Mouse (Mus musculus) brain, adult 2 months (tissue): Measurements from ENCODE around the gene Phc2.

Experiments
- DNase-seq: peaks from one replicate; pipeline ENCODE4 v3.0.0; 2011; ENCODE audit warnings: low read depth, low spot score

Phc2 gene

DNA sequence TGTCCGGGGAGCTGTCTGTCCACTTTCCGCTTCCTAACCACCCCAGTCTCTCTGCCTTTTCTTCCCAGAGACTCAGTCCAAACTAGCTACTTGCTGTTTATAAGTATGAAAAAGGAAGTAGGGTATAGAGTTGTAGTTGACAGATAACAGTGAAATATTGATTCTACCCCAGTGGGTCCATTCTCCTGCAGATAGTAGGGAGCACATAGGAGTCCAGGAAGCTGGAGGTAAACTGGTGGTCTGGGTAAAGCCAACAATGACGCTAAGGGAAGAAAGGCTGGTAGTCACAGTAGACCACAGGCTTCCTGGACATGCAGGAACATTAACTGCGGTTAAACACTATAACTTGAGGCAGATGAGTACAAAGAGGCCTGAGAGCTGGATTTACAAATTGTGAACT lies 36.7 kb downstream of the Phc2 start:
- no peak for DNase-seq

GRCm38 (mm10) chr4:128692149-128692925 lies 37.8 kb downstream of the Phc2 start:
- DNase-seq, result peak; percentile 69

DNA sequence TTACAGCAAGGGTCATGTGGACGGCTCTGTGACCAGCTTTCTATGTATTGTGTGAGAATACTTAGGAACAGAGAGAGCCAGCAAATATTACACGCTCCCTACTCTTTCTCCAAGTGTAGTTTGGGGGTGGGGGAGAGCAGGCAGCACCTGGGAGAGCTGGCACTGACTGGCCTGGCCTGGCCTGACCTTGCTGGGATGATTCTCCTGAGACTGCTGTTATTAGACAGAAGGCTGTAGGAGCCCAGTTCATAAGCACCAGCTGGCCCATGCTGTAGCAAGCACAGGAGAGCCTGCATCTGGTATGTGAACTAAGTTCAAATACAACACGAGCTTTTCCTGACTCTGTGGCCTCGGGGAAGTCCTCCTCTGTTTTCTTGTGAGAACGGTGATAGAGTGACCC lies 38.7 kb downstream of the Phc2 start:
- DNase-seq, result no peak

- peak; percentile 79 for DNase-seq
Observed at GRCm38 (mm10) chr4:128694315-128694714, 39.8 kb downstream of the Phc2 start.

DNA sequence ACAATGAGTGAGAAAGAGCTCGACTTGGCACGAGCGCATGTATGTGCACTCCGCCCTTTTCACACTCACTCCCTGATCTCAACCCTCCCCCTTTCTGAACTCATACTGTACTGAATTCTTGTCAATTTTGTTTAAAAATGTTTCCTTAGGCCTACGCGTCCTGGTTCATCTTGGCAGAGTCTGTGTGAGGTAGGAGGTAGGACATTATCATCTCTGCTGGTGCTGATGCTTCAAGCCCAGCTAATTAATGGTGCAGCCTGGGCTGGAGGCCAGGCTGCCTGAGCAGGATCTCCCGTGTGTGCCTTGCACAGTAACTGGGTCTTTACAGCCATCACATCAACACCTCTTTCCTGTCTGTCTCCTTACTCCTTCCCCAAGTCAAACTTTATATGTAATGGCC lies 40.6 kb downstream of the Phc2 start:
- DNase-seq, result peak; percentile 72

GRCm38 (mm10) chr4:128698011-128698861 lies 43.7 kb downstream of the Phc2 start:
- DNase-seq, result peak; percentile 78

DNA sequence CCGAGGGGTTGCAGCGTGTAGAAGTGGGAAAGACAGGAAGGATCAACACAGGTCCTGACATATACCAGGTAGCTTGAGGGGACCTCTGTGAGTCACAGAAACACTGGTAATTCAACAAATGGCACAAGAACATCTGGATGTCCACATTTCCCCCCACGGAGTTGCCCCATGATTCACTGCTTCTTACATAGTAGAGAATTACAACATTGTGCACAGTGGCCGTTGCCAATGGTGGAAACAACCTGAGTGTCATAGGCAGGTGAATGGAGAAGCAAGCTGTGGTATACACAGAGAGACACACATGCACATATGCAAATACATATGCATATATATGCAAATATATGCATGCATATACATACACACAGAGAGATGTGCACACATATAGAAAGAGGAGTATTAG lies 45.4 kb downstream of the Phc2 start:
- no peak for DNase-seq

DNA sequence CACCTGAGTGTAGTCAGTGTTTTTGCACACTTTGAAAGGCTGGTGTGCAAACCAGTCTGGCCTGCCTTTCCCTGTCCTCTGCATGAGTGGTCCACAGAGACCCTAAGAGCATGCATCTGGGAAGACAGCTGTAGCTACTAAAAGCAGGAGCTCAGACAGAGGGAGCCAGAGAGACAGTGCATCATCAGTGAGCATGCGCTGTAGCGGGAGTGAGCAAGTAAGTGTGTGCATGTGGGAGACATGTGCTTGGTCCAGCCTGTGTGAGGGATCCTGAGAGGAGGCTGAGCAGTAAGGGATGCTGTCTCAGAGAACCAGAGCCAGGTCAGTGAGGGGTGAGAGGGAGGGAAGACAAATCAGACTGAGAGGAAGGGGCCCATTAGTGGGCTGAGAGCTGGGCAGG lies 46.0 kb downstream of the Phc2 start:
- DNase-seq, result peak; percentile 52

DNA sequence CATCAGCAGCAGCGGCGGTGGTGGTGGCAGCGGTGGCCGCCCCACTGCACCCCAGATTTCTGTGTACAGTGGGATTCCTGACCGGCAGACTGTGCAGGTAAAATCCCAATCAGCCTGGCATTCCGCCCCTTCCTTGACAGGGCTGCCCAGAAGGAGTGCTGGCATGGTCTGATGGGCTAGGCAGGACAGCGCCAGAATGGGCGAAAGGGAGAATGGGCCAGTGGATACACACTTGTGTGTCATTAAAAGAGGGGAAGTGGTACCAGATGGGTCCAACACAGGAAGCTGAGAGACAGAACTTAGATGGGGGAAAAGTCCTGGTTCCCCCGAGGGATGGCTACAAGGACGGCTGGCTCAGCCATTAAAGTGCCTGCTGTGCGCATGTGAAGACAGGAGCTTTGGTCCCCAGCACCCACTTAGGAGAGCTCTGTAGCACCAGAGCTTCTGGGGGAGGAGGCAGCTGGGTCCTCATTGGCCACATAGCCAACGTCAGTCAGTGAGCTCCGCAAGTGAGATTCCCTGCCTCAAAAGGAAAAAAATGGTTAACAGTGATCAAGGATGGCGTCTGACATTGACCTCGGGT lies 50.7 kb downstream of the Phc2 start:
- DNase-seq, result no peak

DNA sequence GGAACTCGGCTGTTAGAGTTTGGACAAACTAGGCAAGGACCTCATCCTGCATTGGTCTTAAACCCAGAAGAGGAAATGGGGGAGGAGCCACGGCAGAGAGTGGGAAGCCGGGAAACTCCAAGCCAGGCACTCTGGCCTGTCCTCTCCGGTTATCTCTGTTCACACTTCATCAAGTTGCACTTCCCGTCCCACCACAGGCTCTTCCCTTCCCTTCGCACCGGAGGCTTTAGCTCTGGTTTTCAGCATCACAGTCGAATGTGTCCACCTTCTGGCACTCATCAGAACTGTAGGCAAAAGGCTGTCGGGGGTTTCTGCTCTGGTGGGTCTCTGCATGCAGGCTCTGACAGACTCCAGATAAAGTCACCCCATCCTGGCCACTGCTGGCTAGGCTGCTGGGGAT lies 52.1 kb downstream of the Phc2 start:
- no peak for DNase-seq

DNA sequence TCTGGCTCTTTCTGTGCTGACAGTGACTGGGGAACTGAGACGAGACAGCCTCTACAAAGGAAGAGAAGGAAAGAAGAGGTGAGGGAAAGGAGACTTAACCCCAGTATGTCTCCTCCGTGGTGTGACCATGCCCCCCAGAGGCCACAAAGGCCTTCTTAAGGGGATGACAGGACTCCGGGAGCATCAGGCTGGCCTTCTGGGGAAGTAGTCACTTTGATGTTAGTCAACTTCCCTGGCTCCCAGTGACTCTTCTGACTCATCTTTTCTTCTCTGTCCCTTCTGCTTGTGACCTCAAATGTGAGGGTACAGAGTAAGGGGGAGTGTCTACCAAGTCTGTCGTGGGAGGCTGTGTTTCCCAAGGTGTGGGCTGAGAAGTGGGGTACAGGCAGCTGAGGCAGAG lies 52.9 kb downstream of the Phc2 start:
- DNase-seq, result no peak

DNA sequence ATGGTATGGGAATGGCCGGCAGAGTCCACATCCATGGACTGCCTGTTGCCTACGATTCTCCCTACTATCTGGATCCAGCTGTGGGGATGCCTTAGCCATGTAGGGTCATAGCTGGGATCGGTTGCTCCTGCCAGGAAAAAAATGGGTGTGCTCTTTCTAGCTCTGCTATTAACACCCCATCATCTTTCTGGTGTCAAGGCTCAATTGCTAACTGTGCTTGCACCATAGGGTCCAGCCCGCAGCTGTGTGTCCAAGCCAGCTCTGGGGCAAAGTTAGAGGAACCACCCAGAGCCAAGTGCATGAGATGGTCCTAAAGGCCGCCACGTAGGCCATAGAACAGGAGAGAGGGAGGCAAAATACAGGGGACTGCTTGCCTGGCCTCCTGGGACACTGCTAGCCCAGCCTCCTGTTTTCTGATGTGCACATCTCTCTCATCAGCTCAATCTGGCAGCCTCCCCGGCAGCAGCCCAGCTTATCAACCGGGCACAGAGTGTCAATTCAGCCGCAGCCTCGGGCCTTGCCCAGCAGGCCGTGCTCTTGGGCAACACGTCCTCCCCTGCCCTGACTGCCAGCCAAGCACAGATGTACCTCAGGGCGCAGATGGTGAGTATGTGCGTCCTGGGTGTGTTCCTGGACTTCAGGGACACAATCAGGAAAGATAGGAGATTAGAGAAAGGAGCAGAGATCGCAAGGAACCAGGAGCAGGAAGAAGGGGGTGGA lies 54.7 kb downstream of the Phc2 start:
- peak; percentile 79 for DNase-seq

- DNase-seq, result no peak
Observed at GRCm38 (mm10) chr4:128709781-128710166, 55.3 kb downstream of the Phc2 start.

- peak; percentile 70 for DNase-seq
Observed at GRCm38 (mm10) chr4:128710286-128710685, 55.8 kb downstream of the Phc2 start.

GRCm38 (mm10) chr4:128710800-128711199 lies 56.3 kb downstream of the Phc2 start:
- no peak for DNase-seq

DNA sequence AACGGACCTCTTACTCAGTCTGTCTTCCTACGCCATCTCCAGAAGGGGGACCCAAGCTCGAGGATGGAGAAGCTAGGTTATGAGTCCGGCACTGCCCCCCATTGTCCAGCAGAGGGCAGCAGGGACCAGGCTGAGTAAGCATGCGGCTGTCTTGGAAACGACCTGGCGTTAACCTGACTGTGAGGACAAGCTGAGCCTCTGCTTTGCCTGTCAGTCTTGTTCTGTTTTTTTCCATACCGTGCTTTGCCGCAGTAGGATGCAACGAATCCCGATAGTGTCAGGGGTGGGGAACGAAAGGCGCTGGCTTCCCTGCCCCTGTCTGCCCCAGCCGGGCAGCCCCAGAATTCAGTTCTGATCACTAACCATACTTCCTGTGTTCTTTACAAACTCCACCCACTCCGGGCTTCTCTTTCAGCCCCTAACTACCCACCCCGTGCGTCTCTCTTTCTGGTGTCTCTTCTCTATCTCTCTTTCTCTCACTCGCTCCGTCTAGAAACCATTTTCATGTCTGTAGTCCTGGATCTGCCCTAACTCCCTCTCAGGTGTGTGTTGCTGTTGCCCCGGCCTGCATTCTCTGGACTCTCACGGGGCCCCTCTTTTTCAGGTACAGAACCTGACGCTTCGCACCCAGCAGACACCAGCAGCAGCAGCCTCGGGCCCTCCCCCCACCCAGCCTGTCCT lies 57.1 kb downstream of the Phc2 start:
- DNase-seq, result peak; percentile 98

DNA sequence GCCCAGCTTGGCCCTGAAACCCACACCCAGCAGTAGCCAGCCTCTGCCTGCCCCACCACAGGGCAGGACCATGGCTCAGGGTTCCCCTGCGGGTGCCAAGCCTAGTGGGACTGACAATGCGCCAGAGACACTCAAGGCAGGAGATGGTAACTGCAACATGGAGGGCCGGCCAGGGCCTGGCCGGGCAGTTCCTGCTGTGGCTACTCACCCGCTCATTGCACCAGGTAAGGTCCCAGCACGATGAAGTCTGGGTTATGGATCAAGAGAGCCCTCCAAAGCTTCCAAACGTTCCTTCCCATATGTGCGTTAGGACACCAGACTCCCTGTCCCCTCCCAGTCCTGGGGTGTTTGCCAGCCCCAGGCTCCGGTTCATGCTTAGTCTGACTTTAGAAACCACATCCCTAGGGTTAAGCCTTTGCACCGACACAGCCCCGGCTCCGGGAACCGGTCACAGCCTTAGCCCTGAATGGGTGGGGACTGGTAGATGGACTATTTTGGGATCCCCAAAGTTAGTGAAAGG lies 57.7 kb downstream of the Phc2 start:
- DNase-seq, result no peak

- peak; percentile 77 for DNase-seq
Observed at GRCm38 (mm10) chr4:128712941-128713340, 58.4 kb downstream of the Phc2 start.

GRCm38 (mm10) chr4:128715241-128716204 lies 61.0 kb downstream of the Phc2 start:
- DNase-seq, result peak; percentile 91

- no peak for DNase-seq
Observed at GRCm38 (mm10) chr4:128716279-128716678, 61.8 kb downstream of the Phc2 start.
